Mouse (Mus musculus) kidney, adult 2 months (tissue): ENCODE data around the gene Kcmf1.

Source experiments
- CTCF ChIP-seq: fragments of 200-500 bp; conservative IDR thresholded peaks from 2 replicates; pipeline ENCODE4 v1.5.1; 2011; ENCODE audit warnings: low read depth, mild to moderate bottlenecking, control low read depth, low read length, moderate library complexity, mixed read lengths; ENCODE audit not compliant: insufficient read depth, insufficient read length
- POLR2A ChIP-seq: fragments of 200-500 bp; IDR thresholded peaks from one replicate; pipeline ENCODE4 v1.6.1; 2011; ENCODE audit warnings: low read depth, low read length, control low read depth

DNA sequence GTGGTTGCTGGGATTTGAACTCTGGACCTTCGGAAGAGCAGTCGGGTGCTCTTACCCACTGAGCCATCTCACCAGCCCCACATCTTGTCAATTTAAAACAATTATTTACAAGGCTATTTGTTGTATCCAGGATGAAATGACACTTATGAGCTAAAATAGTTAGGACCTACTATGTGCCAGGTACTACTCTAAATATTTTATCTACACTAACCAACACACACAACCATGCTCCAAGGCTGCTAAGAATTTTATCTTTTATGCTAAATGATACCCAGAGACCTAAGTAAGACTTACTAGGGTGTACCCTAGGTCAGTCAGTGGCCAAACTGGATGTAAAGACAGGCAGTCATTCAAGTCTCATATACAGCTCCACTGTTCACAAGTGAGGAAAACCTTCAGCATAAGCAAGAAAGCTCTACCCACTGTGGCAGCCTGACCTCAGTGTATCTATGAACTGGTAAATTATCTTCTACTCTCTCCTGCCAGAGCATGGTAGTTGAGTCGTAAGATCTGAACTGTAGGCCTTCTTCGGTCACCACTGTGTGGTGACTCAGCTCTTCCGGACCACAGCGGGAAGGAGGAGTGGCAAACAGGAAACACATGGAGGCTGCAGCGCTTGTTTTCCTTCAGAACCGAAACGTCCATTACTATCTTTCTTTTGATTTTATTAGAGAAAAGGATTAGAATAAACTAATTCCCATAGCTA, 18.7 kb downstream of the Kcmf1 start:
- no peak for TF ChIP-seq POLR2A
- no peak for TF ChIP-seq CTCF
